Mouse (Mus musculus): ENCODE results near the gene Olfr574. TPM values are rescaled to one million over a fixed set of nuclear protein-coding genes. Genes with fewer than 3 reads are reported as not detected.

Gene Olfr574
- polyA plus RNA-seq, 1 experiment from 2014 or later = not detected

GRCm38 (mm10) chr7:102962360-102962759 is 14.1 kb downstream of the Olfr574 start, which contains the start of gene Olfr576:
Gene Olfr576, plus strand, starts transcription at chr7:102962660.
- H3K27ac ChIP-seq = no peak within 1 kb of the TSS
- no peak within 1 kb of the TSS for H3K9ac ChIP-seq
- 18% methylated on average over 2 of the region's 2 CpGs for WGBS
- H3K36me3 ChIP-seq = no peaks in the 10 kb centered on the region
- H3K4me2 ChIP-seq = no peak within 1 kb of the TSS
- H3K9me3 ChIP-seq (replicated peaks) = no peaks in the 10 kb centered on the region
- ATAC-seq (replicated peaks; ENCODE audit: insufficient number of reproducible peaks, insufficient read depth, low FRiP score, low read depth) = no peak
- H3K27me3 ChIP-seq = no peaks in the 10 kb centered on the region
- no peaks in the 10 kb centered on the region for H3K4me1 ChIP-seq (replicated peaks)
- no peak within 1 kb of the TSS for H3K4me3 ChIP-seq

GRCm38 (mm10) chr7:102974399-102974798 is 26.1 kb downstream of the Olfr574 start:
- H3K27me3 ChIP-seq = no peaks in the 10 kb centered on the region
- no peak overlapping the region for H3K4me3 ChIP-seq
- ATAC-seq (replicated peaks; ENCODE audit: insufficient number of reproducible peaks, insufficient read depth, low FRiP score, low read depth) = no peak
- H3K4me1 ChIP-seq (replicated peaks) = no peaks in the 10 kb centered on the region
- H3K4me2 ChIP-seq = no peak overlapping the region
- H3K36me3 ChIP-seq = no peaks in the 10 kb centered on the region
- no peak overlapping the region for H3K27ac ChIP-seq
- H3K9me3 ChIP-seq (replicated peaks) = no peaks in the 10 kb centered on the region
- no peak overlapping the region for H3K9ac ChIP-seq
- WGBS = 42% methylated on average over 1 of the region's 1 CpGs

GRCm38 (mm10) chr7:102975843-102976242 is 27.6 kb downstream of the Olfr574 start, which contains the start of gene Olfr577:
Gene Olfr577, minus strand, starts transcription at chr7:102975943.
- ATAC-seq (replicated peaks; ENCODE audit: insufficient number of reproducible peaks, insufficient read depth, low FRiP score, low read depth) = no peak
- no peak within 1 kb of the TSS for H3K27ac ChIP-seq
- H3K9me3 ChIP-seq (replicated peaks) = no peaks in the 10 kb centered on the region
- H3K4me2 ChIP-seq = no peak within 1 kb of the TSS
- 70% methylated on average over 2 of the region's 2 CpGs for WGBS
- no peaks in the 10 kb centered on the region for H3K36me3 ChIP-seq
- H3K27me3 ChIP-seq = no peaks in the 10 kb centered on the region
- H3K4me1 ChIP-seq (replicated peaks) = no peaks in the 10 kb centered on the region
- H3K4me3 ChIP-seq = no peak within 1 kb of the TSS
- no peak within 1 kb of the TSS for H3K9ac ChIP-seq

- Histone ChIP-seq H3K4me2 (no peak within 1 kb of the TSS), H3K27ac (no peak within 1 kb of the TSS), H3K36me3 (no peaks in the 10 kb centered on the region), H3K9ac (no peak within 1 kb of the TSS), H3K27me3 (no peaks in the 10 kb centered on the region), H3K4me1 (replicated peaks) (no peaks in the 10 kb centered on the region), H3K9me3 (replicated peaks) (no peaks in the 10 kb centered on the region), H3K4me3 (no peak within 1 kb of the TSS)
- no peak for ATAC-seq (replicated peaks; ENCODE audit: insufficient number of reproducible peaks, insufficient read depth, low FRiP score, low read depth)
- 48% methylated on average over 3 of the region's 3 CpGs for WGBS
Measured at GRCm38 (mm10) chr7:102989224-102989623, 41.0 kb downstream of the Olfr574 start, which contains the start of gene Olfr578. Gene Olfr578, minus strand, starts transcription at chr7:102989324.

Other genes with a start within 250 kb of the Olfr574 start
- 0.51 and 0.74 TPM in 2 replicates for gene Olfr558, start 246.3 kb upstream of the Olfr574 start, polyA plus RNA-seq (2015; fragmentation: Nextera tagmentation; extraction: Ambion mirVana)
- gene Olfr33, start 229.4 kb upstream of the Olfr574 start, polyA plus RNA-seq (2015; fragmentation: Nextera tagmentation; extraction: Ambion mirVana) = not detected in 2 replicates
- gene Olfr559, start 221.0 kb upstream of the Olfr574 start, polyA plus RNA-seq (2015; fragmentation: Nextera tagmentation; extraction: Ambion mirVana) = not detected in 2 replicates
- gene Olfr560, start 189.1 kb upstream of the Olfr574 start, polyA plus RNA-seq (2015; fragmentation: Nextera tagmentation; extraction: Ambion mirVana) = not detected in 2 replicates
- gene Olfr78, start 189.0 kb upstream of the Olfr574 start, polyA plus RNA-seq (2015; fragmentation: Nextera tagmentation; extraction: Ambion mirVana) = 0.15 and 0.33 TPM in 2 replicates
- not detected in 2 replicates for gene Olfr561, start 177.2 kb upstream of the Olfr574 start, polyA plus RNA-seq (2015; fragmentation: Nextera tagmentation; extraction: Ambion mirVana)
- gene Olfr564, start 145.0 kb upstream of the Olfr574 start, polyA plus RNA-seq (2015; fragmentation: Nextera tagmentation; extraction: Ambion mirVana) = not detected in 2 replicates
- gene Olfr566, start 89.7 kb upstream of the Olfr574 start, polyA plus RNA-seq (2015; fragmentation: Nextera tagmentation; extraction: Ambion mirVana) = not detected in 2 replicates
- not detected in 2 replicates for gene Olfr568, start 71.3 kb upstream of the Olfr574 start, polyA plus RNA-seq (2015; fragmentation: Nextera tagmentation; extraction: Ambion mirVana)
- gene Olfr569, start 57.6 kb upstream of the Olfr574 start, polyA plus RNA-seq (2015; fragmentation: Nextera tagmentation; extraction: Ambion mirVana) = not detected in 2 replicates
- gene Olfr570, start 53.9 kb upstream of the Olfr574 start, polyA plus RNA-seq (2015; fragmentation: Nextera tagmentation; extraction: Ambion mirVana) = not detected in 2 replicates
- not detected in 2 replicates for gene Olfr571, start 30.9 kb upstream of the Olfr574 start, polyA plus RNA-seq (2015; fragmentation: Nextera tagmentation; extraction: Ambion mirVana)
- not detected in 2 replicates for gene Olfr572, start 24.1 kb upstream of the Olfr574 start, polyA plus RNA-seq (2015; fragmentation: Nextera tagmentation; extraction: Ambion mirVana)
- not detected in 2 replicates for gene Olfr573-ps1, start 5.9 kb upstream of the Olfr574 start, polyA plus RNA-seq (2015; fragmentation: Nextera tagmentation; extraction: Ambion mirVana)
- gene Olfr575, start 10.3 kb downstream of the Olfr574 start, polyA plus RNA-seq (2015; fragmentation: Nextera tagmentation; extraction: Ambion mirVana) = not detected in 2 replicates
- gene Olfr576, start 14.2 kb downstream of the Olfr574 start, polyA plus RNA-seq (2015; fragmentation: Nextera tagmentation; extraction: Ambion mirVana) = not detected in 2 replicates
- not detected in 2 replicates for gene Olfr577, start 27.5 kb downstream of the Olfr574 start, polyA plus RNA-seq (2015; fragmentation: Nextera tagmentation; extraction: Ambion mirVana)
- not detected in 2 replicates for gene Olfr578, start 40.9 kb downstream of the Olfr574 start, polyA plus RNA-seq (2015; fragmentation: Nextera tagmentation; extraction: Ambion mirVana)
- not detected in 2 replicates for gene Olfr582, start 89.6 kb downstream of the Olfr574 start, polyA plus RNA-seq (2015; fragmentation: Nextera tagmentation; extraction: Ambion mirVana)
- not detected in 2 replicates for gene Olfr583, start 102.8 kb downstream of the Olfr574 start, polyA plus RNA-seq (2015; fragmentation: Nextera tagmentation; extraction: Ambion mirVana)
- gene Olfr584, start 133.4 kb downstream of the Olfr574 start, polyA plus RNA-seq (2015; fragmentation: Nextera tagmentation; extraction: Ambion mirVana) = not detected in 2 replicates
- gene Olfr585, start 149.3 kb downstream of the Olfr574 start, polyA plus RNA-seq (2015; fragmentation: Nextera tagmentation; extraction: Ambion mirVana) = not detected in 2 replicates
- not detected in 2 replicates for gene Olfr586, start 177.2 kb downstream of the Olfr574 start, polyA plus RNA-seq (2015; fragmentation: Nextera tagmentation; extraction: Ambion mirVana)
- gene Olfr588-ps1, start 192.4 kb downstream of the Olfr574 start, polyA plus RNA-seq (2015; fragmentation: Nextera tagmentation; extraction: Ambion mirVana) = not detected in 2 replicates
- gene Olfr589, start 207.9 kb downstream of the Olfr574 start, polyA plus RNA-seq (2015; fragmentation: Nextera tagmentation; extraction: Ambion mirVana) = not detected in 2 replicates
- not detected in 2 replicates for gene Olfr591, start 229.9 kb downstream of the Olfr574 start, polyA plus RNA-seq (2015; fragmentation: Nextera tagmentation; extraction: Ambion mirVana)
- gene Olfr592, start 236.3 kb downstream of the Olfr574 start, polyA plus RNA-seq (2015; fragmentation: Nextera tagmentation; extraction: Ambion mirVana) = not detected in 2 replicates

Data from heart, embryonic 15.5 days (tissue).